Mouse (Mus musculus): Measurements from ENCODE around the gene Ugcg.

Gene Ugcg

DNA sequence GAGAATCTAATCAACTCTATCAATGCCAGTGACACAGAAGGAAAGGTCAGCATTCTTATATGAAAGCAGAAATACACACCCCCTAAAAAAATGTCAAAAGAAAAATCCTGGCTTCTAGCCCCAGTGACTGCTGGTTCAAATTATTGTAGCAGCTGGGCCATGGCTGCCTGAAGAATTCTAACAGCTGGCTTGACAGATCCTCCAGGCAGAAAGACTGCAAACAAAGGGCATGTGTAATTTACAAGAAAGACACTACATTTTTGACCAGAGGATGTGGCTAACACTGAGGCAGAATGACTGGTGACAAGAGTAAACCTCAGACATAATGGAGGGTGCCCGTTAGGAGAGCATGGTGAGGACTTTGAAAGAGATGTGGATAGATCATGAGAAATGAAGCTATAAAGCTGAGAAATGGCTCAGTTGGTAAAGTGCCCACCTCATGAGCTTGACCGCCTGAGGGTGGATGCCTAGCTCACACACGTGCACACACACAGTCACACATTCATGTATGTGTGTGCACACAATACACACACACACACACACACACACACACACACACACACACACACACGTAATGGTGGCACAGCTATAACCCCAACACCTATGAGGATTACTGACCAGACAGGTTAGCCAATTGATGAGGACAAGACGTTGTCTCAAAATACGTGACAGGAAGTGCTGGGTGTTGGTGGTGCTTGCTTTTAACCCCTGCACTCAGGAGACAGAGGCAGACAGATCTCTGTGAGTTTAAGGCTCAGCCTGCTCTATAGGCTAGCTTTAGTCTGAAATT lies 42.4 kb downstream of the Ugcg start:
- DNase-seq, result no peak

DNA sequence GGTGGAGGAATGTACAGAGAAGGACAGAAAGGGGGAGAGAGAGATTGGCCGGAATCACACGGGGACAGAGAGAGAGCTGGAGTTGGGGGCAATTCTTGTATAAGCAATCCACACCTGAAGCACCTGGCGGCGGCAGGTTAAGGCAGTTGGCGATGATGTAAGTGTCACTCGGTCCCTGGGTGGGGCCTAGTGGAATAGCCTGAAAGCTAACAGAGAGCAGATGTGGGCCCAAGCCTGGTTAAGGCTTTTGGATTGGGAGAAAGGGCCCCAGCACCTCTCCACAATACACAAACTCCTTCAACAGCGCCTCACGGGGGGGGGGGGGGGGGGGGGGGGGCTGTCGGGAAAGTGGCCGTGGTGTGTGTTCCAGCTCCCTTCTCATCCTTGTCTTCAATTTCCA lies 45.0 kb downstream of the Ugcg start:
- no peak for DNase-seq

DNA sequence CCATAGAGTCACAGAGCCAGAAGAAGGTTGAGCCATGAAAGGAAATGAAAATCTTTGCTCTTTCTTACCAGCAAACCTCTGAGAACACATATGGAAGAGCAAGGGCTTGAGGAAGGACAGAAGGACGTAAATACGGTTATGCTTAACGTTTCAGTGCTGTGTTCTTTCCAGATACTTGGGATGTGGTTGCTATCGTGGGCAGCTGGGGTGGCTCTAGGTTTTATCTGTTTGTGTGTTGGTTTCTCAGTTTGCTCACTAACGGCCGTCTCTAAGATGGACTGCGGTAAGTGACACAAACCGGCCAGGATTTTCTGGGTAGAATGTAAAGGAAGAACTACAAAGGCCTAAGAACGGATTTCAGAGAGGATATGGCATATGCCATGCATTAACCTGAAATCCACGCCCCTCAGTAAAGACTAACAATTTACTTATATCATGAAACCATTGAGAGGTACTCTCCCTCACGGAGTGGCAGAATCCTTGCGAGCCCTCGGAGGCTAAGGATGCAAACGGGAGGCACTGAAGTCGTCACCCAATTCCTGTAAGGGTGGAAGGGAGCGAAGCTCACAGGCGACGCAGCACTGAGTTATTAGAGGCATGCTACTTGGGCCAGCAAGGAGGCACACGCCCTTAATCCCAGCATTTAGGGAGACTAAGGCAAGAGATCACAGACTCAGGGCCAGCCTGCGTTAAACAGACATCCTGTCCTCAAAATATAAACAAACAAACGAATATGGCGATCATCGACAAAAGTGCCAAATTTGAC lies 45.6 kb downstream of the Ugcg start:
- DNase-seq, result no peak

DNA sequence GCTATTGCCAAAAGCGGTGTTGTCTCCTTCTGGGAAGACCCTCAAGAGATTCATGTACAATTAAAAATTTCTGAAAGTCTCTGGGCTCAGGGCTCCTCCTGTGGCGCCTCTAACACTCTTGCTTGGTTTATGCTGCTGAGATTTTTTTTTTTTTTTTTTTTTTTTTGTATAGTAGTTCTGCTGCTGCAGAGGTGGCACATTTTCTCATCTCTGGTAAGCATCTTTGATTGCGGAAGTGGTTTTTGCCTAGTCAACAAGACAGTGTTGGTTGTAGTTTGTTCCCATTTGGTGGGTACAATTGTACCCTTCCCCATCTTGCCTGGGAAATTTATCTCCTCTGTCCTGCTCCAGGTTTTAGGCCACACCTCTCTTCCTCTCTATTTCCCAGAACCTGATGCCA lies 47.3 kb downstream of the Ugcg start:
- DNase-seq, result no peak

DNA sequence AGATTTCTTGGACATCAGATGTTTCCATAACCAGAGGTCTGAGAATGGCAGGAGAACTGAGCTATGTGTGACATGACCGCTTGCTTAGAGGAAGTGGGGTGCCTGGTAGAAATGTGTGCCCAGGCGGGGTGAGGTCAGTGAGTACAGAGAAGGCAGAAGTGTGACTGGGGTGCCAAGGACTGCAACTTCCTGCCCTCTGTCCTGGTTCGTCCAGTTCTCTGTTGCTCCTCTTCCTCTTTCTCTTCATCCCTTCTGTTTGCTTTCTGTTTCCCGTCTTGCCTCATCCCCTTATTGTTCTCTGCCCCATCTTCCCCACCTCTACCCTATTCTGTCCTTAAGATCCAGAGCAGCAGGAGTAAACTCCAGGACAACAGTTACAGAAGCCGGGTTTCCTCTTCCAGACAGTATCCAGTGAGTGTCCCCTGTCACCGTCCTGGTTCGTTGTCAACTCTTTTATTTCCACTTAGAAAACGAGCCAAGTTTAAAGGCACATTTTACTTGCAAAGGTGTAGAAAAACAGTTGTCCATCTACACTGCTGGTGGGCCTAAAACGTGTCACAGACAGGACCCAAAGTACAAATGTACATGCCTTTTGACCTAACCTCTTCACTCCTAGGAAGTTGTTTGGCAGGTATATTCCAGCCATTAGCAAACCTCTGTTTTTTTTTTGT lies 49.7 kb downstream of the Ugcg start:
- DNase-seq, result peak in 1 of 2 experiments; percentile 30

DNA sequence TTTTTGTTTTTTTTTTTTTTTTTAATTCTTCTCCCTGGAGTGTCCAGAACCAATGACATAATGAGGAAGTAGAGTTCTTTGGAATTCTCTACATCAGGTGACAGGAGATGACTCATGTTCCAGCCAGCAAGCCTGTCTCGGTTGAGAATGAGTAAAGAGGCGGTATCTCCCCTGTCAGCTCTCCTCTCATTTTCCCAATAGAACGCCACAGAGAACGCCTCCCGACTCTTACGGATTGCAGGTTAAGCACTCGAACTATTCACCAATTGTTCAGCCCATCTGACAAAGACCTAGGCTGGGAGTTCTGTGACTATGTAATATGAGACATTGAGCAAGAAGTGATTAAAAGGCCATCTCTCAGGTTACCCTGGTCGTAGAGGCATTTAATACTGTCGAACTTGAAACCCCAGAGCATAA lies 50.3 kb downstream of the Ugcg start:
- peak; percentile 14 to 38 for DNase-seq

DNA sequence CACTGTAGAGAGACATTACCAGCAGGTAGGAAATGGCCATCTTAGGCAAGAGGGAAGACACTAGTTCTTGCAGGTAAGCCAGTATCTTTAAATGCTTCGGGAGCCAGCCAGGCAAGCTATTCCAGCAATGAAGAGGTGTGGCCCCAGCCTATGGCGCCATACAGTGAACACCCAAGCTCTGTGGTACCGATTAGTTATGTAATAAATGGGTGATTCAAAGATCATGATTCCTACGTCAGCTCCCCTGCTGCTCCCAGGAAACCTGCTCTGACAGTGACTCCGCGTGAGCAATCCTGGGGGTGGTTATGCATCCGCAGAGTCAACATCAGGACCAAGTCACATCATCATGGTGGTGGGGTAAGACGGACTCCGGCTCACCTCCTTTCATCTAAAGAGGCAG lies 51.1 kb downstream of the Ugcg start:
- no peak for DNase-seq

DNA sequence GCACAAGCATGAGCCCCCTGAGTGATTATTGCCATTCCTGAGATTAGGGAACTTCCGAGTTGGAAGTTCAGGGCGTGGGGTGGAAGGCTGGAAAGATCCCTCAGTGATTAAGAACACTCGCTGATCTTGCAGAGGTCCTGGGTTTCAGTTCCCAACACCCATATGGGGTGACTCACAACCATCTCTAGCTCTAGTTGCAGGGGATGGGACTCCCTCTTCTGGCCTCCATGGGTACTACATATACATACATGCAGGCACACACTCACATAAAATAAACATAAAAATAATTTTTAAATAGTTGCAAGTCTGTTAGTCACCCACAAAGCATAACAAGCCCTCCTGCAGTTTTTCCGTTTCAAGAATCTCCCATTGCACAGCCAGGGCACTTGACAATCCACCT lies 52.0 kb downstream of the Ugcg start:
- no peak for DNase-seq

DNA sequence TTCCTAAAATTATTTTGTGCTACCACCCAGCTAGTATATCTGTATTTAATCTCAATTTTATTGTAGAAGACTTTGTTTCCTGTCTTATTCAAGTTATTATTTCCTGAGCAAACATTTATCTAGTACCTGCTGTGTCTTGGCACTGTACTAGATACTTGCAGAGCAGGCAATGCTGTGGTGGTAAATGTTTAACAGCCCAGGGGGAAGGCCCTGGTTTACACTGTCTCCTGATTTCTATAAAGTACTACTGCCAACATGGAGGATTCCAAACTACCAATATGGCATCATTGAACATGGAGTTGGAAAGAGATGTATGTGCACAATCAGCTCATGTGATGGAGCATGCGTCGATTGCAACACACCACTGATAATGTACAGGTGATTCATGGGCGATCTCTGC lies 53.2 kb downstream of the Ugcg start:
- DNase-seq, result peak; percentile 63 to 64

DNA sequence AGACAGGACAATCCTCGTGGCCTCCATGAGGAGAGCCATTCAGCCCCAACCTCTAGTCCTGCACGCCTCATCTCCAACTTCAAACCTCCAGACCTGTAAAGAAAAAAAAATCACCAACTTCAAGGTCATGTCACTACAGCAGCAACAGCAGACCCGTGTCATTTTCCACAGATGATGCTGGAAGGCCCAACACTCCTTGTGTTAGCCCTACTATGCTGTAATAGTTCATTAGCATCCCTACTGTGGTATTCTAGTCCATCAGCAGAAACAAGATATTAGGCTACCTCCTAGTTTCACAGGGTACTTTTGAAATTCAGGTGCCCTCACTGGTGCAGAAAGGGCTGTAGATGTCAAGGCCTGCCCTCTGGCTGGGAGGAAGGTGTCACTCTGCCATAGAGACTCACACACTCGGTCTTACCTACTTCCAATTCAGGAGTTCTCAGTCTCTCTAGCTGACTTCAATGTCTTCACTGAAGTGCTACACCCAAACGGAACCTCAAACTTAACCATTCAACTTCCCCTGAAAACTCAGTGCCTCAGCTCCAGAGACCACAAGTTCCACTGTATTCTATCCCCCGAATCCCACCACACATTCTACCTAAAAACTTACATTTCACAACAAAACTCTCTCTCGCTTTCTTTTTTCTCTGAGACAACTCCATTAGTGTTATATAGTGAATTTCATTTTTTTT lies 54.9 kb downstream of the Ugcg start:
- no peak for DNase-seq

DNA sequence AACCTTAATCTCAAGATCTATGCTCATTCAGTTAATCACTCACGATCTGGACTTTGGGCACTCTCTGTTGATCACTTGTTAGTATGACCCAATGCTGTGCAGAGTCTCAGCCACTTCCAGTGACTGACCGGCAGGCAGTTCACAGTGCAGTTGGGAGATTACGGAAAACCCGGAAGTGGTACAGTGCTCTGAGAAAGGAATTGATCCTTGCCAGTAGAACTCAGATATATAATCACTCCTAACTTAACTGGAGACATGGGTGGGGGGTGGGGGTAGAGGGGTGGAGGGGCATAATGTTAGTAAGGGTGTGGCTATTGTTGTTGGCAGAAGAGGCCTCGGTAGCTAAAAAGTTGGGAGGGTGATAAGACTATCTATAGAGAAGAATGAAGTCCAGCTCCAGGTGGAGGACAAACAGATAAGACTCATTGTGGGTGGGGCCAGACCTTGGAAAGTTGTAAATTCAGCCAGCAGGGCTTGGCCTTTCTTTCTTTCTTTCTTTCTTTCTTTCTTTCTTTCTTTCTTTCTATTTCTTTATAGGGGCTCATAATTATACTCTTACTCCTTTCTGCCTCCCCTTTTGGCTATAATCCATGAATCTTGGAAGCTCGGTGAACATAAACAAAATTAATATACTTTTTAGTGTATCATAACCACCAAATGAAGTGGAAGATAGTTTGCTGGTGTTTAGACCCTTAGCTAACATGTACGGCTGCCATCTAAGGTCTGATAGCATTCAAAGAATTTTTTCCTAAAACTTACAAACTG lies 55.9 kb downstream of the Ugcg start:
- peak; percentile 54 to 61 for DNase-seq

DNA sequence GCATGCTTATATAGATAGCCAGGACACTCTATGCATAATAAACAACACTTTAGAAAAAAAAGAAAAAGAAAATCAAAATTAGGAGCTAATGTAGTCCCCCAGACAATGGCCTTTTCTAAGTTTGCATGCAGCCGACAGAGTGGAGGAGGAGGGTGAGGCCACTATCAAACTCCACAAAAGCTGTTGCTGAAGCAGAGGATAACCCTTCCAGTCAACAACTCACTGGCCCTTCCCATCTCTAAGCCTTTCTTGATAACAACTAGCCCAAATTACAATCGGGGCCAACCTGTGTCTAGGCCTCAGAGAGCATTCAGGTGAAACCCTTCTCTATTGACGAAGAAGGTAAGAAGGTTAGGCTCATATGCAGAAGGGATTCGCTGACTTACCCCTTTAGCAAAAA lies 56.7 kb downstream of the Ugcg start:
- DNase-seq, result no peak

DNA sequence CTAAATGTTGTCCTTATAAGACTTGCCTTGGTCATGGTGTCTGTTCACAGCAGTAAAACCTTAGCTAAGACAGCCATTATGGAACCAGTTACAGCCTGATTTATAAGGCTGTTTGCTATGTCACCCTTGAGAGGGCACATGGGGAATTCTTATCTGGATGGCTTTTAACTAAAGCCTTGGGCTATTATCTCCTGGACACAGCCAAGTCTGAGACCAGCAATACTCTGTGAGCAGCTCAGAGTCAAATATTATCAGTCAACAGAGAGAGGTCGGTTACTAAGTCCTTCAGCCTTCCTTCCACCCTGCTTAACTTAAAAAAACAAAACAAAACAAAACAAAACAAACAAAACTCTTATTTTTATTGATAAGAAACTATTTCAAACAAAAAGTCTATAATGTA lies 58.5 kb downstream of the Ugcg start:
- DNase-seq, result no peak

DNA sequence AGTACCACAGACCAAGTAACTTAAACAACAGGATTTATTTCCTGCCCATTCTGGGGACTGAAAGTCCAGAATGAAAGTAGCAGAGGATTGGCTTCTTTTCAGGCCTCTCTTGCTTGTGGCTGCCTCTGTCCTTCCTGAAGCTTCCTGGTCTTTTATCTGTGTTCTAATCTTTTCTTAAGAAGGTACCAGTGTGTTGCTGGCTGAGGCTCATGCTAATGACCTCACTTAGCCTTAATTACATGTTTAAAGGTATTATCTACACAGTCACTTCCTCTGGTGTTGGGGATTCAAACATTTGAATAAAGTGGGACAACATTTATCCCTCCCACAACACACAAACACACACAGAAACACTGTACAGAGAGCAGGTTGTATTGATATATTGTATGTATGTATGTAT lies 59.0 kb downstream of the Ugcg start:
- DNase-seq, result no peak

DNA sequence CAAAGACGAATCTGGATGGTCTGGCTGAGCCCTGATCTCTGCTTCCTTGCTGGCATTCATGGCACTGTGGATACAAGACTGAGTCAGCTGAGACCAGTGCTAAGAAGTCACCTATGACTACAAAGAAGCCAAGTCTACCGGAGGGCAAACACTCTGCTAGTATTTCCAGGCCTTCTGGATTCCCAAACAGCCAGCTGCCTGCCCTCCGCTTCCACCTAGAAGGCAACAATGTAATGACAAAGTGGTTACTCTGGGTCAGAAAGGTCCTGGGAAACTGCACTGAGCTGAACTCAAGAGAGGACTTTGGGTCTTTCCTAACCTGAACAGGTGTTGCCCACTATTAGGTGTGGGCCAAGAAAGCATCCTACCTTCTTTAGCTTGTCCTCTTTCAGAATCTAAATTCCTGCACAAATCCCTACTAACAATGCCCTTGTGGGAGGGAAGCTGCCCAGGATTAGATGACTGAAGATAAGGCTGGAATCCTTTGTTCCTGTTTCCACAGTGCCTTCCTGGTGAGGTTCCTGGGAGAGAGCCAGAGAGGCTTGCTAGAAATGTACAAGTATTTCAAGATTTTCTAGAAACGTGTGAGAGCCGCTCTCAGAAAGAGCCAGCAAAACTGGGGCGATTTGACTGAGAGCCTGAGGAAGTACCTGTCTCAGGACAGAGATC lies 63.5 kb downstream of the Ugcg start:
- DNase-seq, result no peak

DNA sequence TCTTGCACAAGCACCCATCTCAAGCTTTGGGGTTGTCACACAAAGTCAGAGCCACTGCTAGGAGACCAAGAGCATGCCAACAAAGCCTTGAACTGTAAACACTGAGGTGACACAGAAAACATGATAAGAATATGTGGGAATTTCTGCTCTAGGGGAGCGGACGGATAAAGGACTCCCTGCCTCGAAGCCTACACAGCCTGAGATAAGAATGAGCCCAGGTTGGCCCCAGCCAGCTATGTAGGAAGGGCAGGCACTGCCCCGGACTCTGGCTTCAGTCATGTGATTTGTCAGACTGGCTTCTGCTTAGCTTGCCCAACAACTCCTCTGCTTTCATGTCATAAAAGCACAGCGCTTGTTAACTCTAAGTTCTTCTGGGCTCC lies 64.0 kb downstream of the Ugcg start:
- no peak for DNase-seq

DNA sequence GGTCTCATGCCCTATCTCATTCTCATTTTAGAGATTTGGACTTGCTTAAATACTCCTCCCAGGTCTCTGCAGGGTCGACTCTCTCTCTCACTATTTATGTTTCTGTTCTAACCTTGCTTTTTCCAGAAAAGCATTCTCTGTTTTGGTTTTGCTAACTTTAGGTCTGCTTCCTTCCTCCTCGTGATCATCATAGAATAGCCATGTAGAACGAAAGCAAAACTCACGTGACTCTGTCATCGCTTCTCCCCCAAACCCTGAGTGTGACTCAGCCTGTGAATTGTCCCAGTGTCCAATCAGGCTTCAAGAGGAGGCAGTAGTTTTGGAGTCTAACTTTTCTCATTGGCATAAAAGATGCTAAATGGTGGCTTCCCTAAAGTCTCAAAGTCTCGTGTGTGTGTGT lies 65.3 kb downstream of the Ugcg start:
- no peak for DNase-seq

DNA sequence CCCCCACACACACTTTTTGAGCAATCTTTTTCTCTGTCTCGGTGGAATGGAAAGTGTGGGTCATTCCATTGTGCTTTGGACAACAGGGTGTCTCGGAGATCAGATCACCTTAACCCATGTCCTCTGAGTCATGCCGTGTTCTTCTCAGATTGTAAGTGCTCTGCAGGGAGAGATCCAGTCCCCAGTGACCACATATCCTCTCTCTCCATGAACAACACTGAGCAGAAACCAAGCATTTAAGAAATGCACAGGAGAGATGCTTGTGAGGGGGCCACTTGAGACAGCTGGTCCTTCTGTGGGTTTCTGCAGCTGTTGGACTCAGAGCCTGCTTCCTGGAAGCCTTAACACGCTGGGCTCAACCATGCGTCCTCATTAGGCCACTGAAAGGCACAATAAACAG lies 66.9 kb downstream of the Ugcg start:
- DNase-seq, result no peak

DNA sequence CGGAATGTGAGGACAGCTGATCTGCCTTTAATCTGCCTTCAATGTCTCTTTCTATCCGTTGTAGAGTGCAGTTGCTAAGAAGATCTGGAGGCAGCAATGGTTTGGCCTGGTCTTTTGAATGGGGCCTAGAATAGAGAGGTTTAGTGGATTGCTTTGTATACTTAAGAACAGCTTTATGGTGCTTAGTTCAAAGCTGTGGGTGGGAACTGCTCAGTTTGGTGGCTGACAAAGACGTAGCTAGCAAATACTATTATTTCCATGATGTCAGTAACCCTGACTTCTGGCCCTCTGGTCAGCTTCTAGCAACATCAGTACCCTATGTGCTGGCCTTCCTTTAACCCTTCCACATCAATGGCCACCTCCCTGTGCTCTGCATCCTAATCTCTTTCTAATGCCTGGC lies 68.8 kb downstream of the Ugcg start:
- DNase-seq, result no peak

DNA sequence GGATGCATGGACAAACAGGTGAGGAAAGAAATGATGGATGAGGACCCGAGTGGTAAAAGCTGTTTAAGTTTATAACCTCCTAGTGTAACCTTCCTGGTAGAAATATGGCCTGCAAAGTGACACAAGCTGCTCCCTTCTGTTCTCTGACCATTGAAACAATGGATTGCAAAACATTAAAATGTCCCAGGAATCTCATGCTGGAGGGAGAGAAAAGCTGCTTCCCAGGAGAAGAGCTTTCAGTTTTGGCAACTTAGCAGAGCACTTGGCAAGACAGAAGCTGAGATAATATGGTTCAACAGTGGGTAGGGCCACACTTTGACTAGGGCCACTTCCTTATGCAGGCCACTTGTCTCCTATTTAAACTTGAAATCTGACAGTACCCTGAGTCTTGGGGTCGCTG lies 69.7 kb downstream of the Ugcg start:
- DNase-seq, result no peak

DNA sequence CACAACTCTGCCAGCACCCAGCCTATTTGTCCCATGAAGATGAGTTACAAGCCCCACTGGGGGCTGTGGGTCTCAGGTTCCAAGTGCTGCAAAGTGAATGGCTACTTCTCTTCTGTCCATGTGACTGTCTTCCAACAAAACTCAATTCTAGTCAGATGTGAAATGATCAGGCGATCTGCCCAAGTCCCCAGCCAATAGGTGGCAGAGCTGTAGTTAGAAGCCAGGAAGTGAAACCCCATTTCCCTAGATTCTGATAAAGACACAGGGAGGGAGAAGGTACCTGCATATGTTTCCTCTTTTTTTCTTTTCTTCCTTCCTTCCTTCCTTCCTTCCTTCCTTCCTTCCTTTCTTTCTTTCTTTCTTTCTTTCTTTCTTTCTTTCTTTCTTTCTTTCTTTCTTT lies 70.7 kb downstream of the Ugcg start:
- DNase-seq, result no peak

Data from kidney, postnatal 36 days (tissue).